In the genomic region with DNA sequence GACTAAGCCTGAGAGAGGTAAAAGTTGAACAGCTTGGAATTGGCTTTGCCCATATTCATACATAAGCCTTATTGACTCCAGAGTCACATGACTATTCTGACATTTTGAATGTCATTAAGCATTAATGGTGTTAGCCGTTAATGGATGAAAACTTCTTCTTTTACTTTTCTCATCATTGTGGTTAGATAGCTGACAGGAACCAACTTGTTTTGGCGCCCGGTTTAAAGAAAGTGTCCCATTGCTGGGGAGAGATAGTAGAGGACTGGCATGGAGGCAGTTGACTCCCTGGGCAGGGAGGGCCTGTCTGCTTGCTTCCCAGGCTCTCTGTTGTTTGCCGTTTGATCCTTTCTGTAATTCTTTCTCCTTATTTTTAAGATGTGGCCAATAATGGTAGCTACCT, we compare ENCODE assay signal across 16 mouse cellular contexts.
"Had no signal": no experiment of that assay in that cellular context is flagged by ENCODE, and none has a peak within 500 bp of the region (broad histone marks: within the 10 kb centered on the region; RNA-seq: fewer than 3 reads in every experiment).

No protein-coding gene starts in this region.

- H3K27ac ChIP-seq: neural tube, embryonic 13.5 days; neural tube, embryonic 15.5 days; stomach, embryonic 15.5 days; stomach, postnatal 0 days had no signal

- H3K27me3 ChIP-seq: neural tube, embryonic 13.5 days; neural tube, embryonic 15.5 days; stomach, embryonic 15.5 days had no signal

- H3K36me3 ChIP-seq: neural tube, embryonic 13.5 days; neural tube, embryonic 15.5 days; stomach, embryonic 15.5 days had no signal

- H3K9ac ChIP-seq: neural tube, embryonic 13.5 days; neural tube, embryonic 15.5 days; stomach, embryonic 15.5 days had no signal

- H3K4me3 ChIP-seq: neural tube, embryonic 13.5 days; neural tube, embryonic 15.5 days; stomach, embryonic 15.5 days had no signal

- DNase-seq: retina, postnatal 1 day; right cerebral cortex, adult 18-20 months; right cerebral cortex, postnatal 14 days; right cerebral cortex, postnatal 25 days; right cerebral cortex, postnatal 4 days; spleen, adult 18-20 months; thymus, adult 18-20 months; thymus, adult 2 months; thymus, postnatal 14 days; thymus, postnatal 25 days; thymus, postnatal 36 days; thymus, postnatal 4 days had no signal

- H3K4me1 ChIP-seq: stomach, embryonic 15.5 days had no signal

- H3K9me3 ChIP-seq: neural tube, embryonic 13.5 days; neural tube, embryonic 15.5 days; stomach, embryonic 15.5 days had no signal
